Mouse (Mus musculus) limb, embryonic 12.5 days (tissue): Measurements from ENCODE around the gene Gm49340. TPM values are rescaled to one million over a fixed set of nuclear protein-coding genes. Genes with fewer than 3 reads are reported as not detected.
A peak's percentile ranks its signal among the peaks of the same experiment; 100 is the strongest.

Experiments
- ATAC-seq: fragments of 200-750 bp; cut with Nextera tagmentation; 2 replicates; pipeline ENCODE4 v1.8.0; 2017; ENCODE audit warnings: low read depth, moderate TSS enrichment; ENCODE audit not compliant: insufficient number of reproducible peaks, insufficient read depth, low FRiP score, low TSS enrichment
- H3K27ac ChIP-seq: fragments of 300-500 bp; sonication (generic); 2 replicates; pipeline ENCODE4 v1.5.1; 2016; ENCODE audit warnings: mild to moderate bottlenecking, moderate library complexity
- H3K27me3 ChIP-seq: fragments of 300-500 bp; sonication (generic); 2 replicates; pipeline ENCODE4 v1.6.1; 2016; ENCODE audit warnings: mild to moderate bottlenecking, moderate library complexity
- H3K36me3 ChIP-seq: fragments of 300-500 bp; sonication (generic); 2 replicates; pipeline ENCODE4 v1.6.1; 2016; ENCODE audit warnings: mild to moderate bottlenecking, moderate library complexity
- H3K4me1 ChIP-seq: fragments of 300-500 bp; sonication (generic); replicated peaks from 2 replicates; pipeline ENCODE4 v1.6.1; 2016
- H3K4me2 ChIP-seq: fragments of 300-500 bp; sonication (generic); 2 replicates; pipeline ENCODE4 v1.6.1; 2016; ENCODE audit warnings: mild to moderate bottlenecking, moderate library complexity
- H3K4me3 ChIP-seq: fragments of 300-500 bp; sonication (generic); replicated peaks from 2 replicates; pipeline ENCODE4 v1.5.1; 2016; ENCODE audit warnings: mild to moderate bottlenecking
- H3K9ac ChIP-seq: fragments of 300-500 bp; sonication (generic); replicated peaks from 2 replicates; pipeline ENCODE4 v1.6.1; 2016; ENCODE audit warnings: mild to moderate bottlenecking, moderate library complexity
- H3K9me3 ChIP-seq: fragments of 300-500 bp; sonication (generic); 2 replicates; pipeline ENCODE4 v1.6.1; 2016; ENCODE audit warnings: mild to moderate bottlenecking, moderate library complexity
- WGBS: fragments of 180-500 bp; shearing (Covaris S2); methylation state at CpG from one replicate; pipeline ENCODE4 v1.1.7; 2016; 5-methylcytosine and 5-hydroxymethylcytosine counted together
- polyA plus RNA-seq: library from polyadenylated mRNA; unstranded; fragments of >200 nt; fragmentation: Nextera tagmentation; extraction: Ambion mirVana; gene quantifications from 2 replicates; pipeline ENCODE4 v1.2.1, GENCODE M21; 2016

The Gm49340 gene
- polyA plus RNA-seq, 1 experiment from 2014 or later: not detected

GRCm38 (mm10) chr11:73323906-73324830 is 5.4 kb upstream of the Gm49340 start:
- no peaks in the 10 kb centered on the region for H3K9me3 ChIP-seq
- no peaks in the 10 kb centered on the region for H3K4me1 ChIP-seq
- no peak for ATAC-seq
- H3K4me3 ChIP-seq: no peak overlapping the region
- H3K27me3 ChIP-seq: no peaks in the 10 kb centered on the region
- H3K4me2 ChIP-seq: no peak overlapping the region
- H3K36me3 ChIP-seq: no peaks in the 10 kb centered on the region
- H3K27ac ChIP-seq: no peak overlapping the region
- WGBS: 70% methylated on average over 9 of the region's 9 CpGs
- no peak overlapping the region for H3K9ac ChIP-seq

- H3K36me3 ChIP-seq: no peaks in the 10 kb centered on the region
- H3K4me3 ChIP-seq: no peak overlapping the region
- H3K9me3 ChIP-seq: no peaks in the 10 kb centered on the region
- ATAC-seq: no peak
- WGBS: 31% methylated on average over 12 of the region's 12 CpGs
- H3K27ac ChIP-seq: no peak overlapping the region
- H3K4me2 ChIP-seq: peak overlapping the region; percentile 35
- H3K4me1 ChIP-seq: no peaks in the 10 kb centered on the region
- H3K9ac ChIP-seq: no peak overlapping the region
- H3K27me3 ChIP-seq: no peaks in the 10 kb centered on the region
These were observed 3.1 kb upstream of the Gm49340 start for GRCm38 (mm10) chr11:73326485-73326886.

- Histone ChIP-seq H3K4me1 (no peaks in the 10 kb centered on the region), H3K27me3 (no peaks in the 10 kb centered on the region), H3K9ac (no peak overlapping the region), H3K4me3 (no peak overlapping the region), H3K4me2 (no peak overlapping the region), H3K9me3 (no peaks in the 10 kb centered on the region), H3K27ac (no peak overlapping the region), H3K36me3 (no peaks in the 10 kb centered on the region)
- WGBS: 73% methylated on average over 4 of the region's 4 CpGs
- ATAC-seq: no peak
These were observed 2.2 kb upstream of the Gm49340 start for GRCm38 (mm10) chr11:73327361-73327760.

DNA sequence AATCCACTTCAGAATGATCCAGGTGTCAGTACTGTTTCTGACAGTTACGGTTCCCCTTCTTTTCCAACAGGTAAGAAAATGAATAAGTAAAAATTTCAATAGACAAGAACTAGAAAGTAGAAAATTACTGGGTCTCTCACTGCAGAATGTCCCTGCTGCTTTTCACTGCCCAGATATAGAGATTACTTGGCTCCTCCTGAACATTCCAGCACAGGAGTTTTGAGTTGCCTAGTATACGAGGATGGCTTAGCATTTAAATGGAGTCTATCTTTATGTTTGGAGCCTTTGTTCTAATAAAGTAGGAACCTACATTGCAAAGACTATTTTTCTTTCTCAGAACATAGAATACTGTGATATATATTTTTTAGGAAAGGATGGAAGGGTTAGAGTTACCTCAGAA is 3.8 kb downstream of the Gm49340 start:
- no peak overlapping the region for H3K9ac ChIP-seq
- no peak for ATAC-seq

GRCm38 (mm10) chr11:73336919-73337318 is 7.4 kb downstream of the Gm49340 start:
- H3K9me3 ChIP-seq: no peaks in the 10 kb centered on the region
- H3K4me2 ChIP-seq: no peak overlapping the region
- 73% methylated on average over 4 of the region's 4 CpGs for WGBS
- H3K27ac ChIP-seq: no peak overlapping the region
- H3K4me1 ChIP-seq: no peaks in the 10 kb centered on the region
- no peak overlapping the region for H3K9ac ChIP-seq
- H3K4me3 ChIP-seq: no peak overlapping the region
- ATAC-seq: no peak
- H3K27me3 ChIP-seq: no peaks in the 10 kb centered on the region
- no peaks in the 10 kb centered on the region for H3K36me3 ChIP-seq

More for the DNA sequence above, 3.8 kb downstream of the Gm49340 start:
- Histone ChIP-seq H3K4me1 (no peaks in the 10 kb centered on the region), H3K9me3 (no peaks in the 10 kb centered on the region), H3K27me3 (no peaks in the 10 kb centered on the region), H3K36me3 (no peaks in the 10 kb centered on the region), H3K4me2 (no peak overlapping the region), H3K4me3 (no peak overlapping the region), H3K27ac (no peak overlapping the region)
- WGBS: 72% methylated on average over 2 of the region's 2 CpGs

DNA sequence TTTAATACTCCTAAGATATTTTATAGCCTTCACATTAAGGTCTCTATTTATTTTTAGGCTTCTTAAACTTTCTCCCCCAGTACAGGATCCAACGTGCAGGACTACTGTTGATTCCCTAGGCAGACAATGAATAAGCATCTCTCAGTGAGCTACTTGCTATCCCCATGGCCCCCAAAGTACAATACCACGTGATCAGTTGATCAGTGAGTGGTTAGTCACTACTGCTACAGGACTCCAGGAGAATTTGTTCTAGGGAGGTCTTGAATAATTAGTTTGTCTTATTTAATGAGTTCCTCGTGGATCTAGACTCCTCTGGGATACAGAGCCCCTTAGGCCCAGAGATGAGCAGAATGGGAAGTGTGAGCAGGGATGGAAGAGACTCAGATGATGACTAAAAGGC is 20.9 kb downstream of the Gm49340 start, which contains the start of gene Olfr20:
TSS of gene Olfr20 (plus strand) at position 301 of the 400 bp plus-strand sequence.
- WGBS: 58% methylated on average over 3 of the region's 3 CpGs
- H3K9ac ChIP-seq: no peak within 1 kb of the TSS
- H3K27ac ChIP-seq: no peak within 1 kb of the TSS
- no peaks in the 10 kb centered on the region for H3K4me1 ChIP-seq
- no peak within 1 kb of the TSS for H3K4me3 ChIP-seq
- no peaks in the 10 kb centered on the region for H3K9me3 ChIP-seq
- no peaks in the 10 kb centered on the region for H3K27me3 ChIP-seq
- ATAC-seq: no peak
- H3K4me2 ChIP-seq: no peak within 1 kb of the TSS
- H3K36me3 ChIP-seq: no peaks in the 10 kb centered on the region

DNA sequence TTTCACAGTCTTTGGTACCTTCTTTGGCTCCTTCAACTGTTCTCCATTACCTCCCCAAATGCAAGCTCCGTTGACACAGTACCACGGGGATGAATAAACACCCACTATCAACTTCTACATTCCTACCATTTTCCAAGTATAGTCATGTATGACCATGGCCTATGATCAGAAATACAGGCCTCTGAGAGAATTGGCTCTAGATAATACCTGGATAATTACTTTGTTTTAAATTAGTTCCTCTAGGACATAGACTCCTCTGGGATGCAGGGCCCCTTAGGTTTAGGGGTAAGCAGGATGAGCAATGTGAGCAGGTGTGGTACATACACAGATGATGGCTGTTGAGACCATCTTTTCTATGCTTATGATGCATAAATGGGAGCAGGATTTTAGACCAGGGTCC is 41.4 kb downstream of the Gm49340 start, which contains the start of gene Olfr376:
TSS of gene Olfr376 (plus strand) at position 301 of the 400 bp plus-strand sequence.
- ATAC-seq: no peak
- Histone ChIP-seq H3K4me1 (no peaks in the 10 kb centered on the region), H3K27me3 (no peaks in the 10 kb centered on the region), H3K9ac (no peak within 1 kb of the TSS), H3K9me3 (no peaks in the 10 kb centered on the region), H3K4me3 (no peak within 1 kb of the TSS), H3K27ac (no peak within 1 kb of the TSS), H3K4me2 (no peak within 1 kb of the TSS), H3K36me3 (no peaks in the 10 kb centered on the region)
- 75% methylated on average over 2 of the region's 2 CpGs for WGBS

DNA sequence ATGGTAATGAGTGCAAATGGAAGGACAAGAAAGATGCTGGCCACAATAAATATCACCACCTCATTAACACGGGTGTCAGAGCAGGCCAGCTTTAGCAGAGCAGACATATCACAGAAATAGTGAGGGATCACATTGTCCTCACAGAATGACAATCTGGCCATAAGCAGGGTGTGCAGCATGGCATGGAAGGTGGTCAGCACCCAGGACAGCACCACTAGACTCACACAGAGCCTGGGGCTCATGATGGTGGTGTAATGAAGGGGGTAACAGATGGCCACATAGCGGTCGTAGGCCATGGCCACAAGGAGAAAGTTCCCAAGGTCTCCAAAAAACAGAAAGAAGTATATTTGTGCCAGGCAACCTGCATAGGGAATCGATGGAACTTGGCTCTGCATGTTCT is 65.8 kb downstream of the Gm49340 start:
- H3K36me3 ChIP-seq: no peaks in the 10 kb centered on the region
- H3K4me1 ChIP-seq: no peaks in the 10 kb centered on the region
- H3K27ac ChIP-seq: no peak overlapping the region
- no peak for ATAC-seq
- no peaks in the 10 kb centered on the region for H3K27me3 ChIP-seq
- H3K4me2 ChIP-seq: no peak overlapping the region
- H3K9ac ChIP-seq: no peak overlapping the region
- 0 out of 2 replicates have a peak, but pooled peaks cover 5% of the 10 kb centered on the region for H3K9me3 ChIP-seq
- WGBS: 65% methylated on average over 4 of the region's 4 CpGs
- no peak overlapping the region for H3K4me3 ChIP-seq

GRCm38 (mm10) chr11:73399514-73399913 is 70.0 kb downstream of the Gm49340 start, which contains the start of gene Olfr1:
Olfr1 (minus strand) TSS chr11:73399614.
- no peak for ATAC-seq
- H3K4me2 ChIP-seq: no peak within 1 kb of the TSS
- H3K4me1 ChIP-seq: no peaks in the 10 kb centered on the region
- no peaks in the 10 kb centered on the region for H3K27me3 ChIP-seq
- H3K9ac ChIP-seq: no peak within 1 kb of the TSS
- no peak within 1 kb of the TSS for H3K27ac ChIP-seq
- no peak within 1 kb of the TSS for H3K4me3 ChIP-seq
- H3K36me3 ChIP-seq: no peaks in the 10 kb centered on the region
- H3K9me3 ChIP-seq: peaks cover 5% of the 10 kb centered on the region; the same call in 1 of the 2 replicates
